Mouse (Mus musculus): Measurements from ENCODE around the gene Ank3.

Ank3 gene

GRCm38 (mm10) chr10:69662338-69662737 lies 263.8 kb downstream of the Ank3 start:
- peak; percentile 57 to 76 for DNase-seq (ENCODE audit: low spot score in 2 of 2)

DNA sequence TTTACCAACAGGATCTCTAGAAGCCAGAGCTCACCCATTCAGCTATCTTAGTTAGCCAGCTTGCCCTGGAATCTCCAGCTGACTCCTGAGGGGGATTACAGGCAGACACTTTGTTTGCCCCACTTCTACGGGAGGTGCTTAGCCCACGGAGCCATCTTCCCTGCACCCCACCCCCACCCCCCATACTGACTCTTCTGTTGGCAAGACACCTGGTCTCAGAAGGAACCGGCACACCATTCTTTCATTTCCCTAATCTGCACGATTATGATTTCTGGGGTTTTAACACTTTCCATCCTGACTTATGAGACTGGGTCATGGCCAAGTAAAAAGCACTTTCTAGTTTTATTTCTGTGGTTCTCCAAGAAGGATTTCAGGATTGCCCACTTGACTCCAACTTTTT lies 268.9 kb downstream of the Ank3 start:
- DNase-seq (ENCODE audit: low spot score in 2 of 2), result no peak

DNA sequence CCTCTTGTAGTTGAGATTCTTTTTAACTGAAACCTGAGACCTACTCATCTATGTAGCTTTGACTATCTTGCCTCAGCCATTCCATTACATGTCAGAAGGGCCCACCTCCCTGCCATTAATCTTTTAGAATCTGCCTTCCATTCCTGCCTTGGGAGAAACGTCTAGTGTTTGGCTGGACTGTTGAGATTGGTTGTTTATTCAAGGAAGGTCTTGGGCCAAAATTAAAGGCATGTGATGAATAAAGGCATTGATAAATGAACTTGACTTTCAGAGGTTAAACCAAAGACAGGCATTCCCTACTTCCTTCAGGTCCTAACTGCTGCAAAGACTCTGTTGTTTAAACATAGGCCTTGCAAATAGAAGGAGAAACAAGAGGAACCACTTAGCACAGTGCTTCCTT lies 271.9 kb downstream of the Ank3 start:
- DNase-seq (ENCODE audit: low spot score in 2 of 2), result no peak

DNA sequence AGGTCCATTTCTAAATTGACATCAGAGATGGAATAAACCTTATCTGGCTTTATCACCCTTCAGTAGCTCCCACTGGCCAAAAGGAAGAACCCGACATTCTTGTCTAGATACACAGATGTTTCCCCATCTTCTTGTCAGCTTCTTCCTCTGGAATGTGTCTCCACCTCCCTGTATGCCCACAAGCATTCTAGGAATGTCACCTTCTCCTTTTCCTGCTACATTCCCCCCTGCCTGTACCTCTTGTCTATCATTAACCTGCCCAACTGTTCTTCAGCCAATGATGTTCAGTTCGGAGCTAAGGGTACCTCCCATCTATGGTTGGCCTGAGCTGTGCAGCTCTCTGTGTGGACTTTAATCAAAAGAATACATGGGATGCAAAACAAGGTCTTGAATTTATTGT lies 272.4 kb downstream of the Ank3 start:
- no peak for DNase-seq (ENCODE audit: low spot score in 2 of 2)

DNA sequence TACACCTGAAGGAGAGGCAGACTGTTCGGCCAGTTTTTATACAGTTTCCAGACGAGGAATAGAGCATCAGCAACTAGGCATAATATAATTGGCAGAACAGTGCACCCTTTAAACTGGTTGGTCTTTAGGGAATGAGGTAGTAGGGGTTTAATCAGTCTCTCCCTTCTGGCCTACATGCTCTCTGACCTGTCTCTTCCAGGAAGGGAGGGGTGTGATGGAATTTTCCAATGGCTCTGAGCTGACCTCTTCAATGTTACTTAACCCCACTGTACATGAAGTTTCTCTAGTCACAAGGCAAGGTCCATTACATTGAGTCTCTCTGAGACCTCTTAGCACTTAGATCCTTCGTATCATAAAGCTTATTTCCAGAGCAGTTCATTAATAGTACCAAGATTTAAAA lies 272.9 kb downstream of the Ank3 start:
- DNase-seq (ENCODE audit: low spot score in 2 of 2), result no peak

DNA sequence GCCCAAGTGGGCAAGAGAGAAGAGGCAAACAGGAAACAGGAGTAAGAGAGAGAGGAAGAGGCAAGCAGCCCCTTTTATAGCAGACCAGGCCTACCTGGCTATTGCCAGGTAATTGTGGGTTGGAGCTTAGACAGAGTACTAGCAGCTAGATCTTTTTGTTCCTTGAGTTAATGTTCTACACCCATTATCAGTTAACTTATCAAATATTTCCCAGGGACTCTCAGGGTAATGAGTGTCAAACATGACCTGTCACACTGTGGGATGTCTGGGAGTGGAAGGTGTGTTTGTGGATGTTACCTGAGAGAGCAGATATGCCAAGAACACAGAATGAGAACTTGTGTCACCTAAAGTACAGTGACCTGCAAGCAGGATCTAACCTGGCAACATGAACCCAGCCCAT lies 274.0 kb downstream of the Ank3 start:
- DNase-seq (ENCODE audit: low spot score in 2 of 2), result no peak

DNA sequence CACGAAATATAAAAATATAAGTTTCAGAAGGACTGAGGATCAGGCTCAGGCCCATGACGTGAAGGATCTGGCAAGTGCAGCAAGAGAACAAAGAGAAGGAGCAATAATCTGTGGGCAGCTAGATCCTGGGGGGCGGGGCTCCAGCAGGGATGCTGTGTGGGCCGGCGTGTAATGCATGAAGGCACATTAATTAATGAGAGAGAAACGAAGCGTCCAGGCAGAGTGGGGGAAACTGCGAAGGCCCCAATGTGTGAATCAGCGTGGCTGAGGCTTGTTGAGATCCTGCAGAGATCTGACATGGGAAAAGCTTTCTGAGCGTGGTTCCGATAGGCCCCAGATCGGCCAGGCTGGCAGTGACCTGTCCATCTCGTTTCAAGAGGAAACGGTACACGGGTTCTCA lies 279.7 kb downstream of the Ank3 start:
- no peak for DNase-seq (ENCODE audit: low spot score in 2 of 2)

DNA sequence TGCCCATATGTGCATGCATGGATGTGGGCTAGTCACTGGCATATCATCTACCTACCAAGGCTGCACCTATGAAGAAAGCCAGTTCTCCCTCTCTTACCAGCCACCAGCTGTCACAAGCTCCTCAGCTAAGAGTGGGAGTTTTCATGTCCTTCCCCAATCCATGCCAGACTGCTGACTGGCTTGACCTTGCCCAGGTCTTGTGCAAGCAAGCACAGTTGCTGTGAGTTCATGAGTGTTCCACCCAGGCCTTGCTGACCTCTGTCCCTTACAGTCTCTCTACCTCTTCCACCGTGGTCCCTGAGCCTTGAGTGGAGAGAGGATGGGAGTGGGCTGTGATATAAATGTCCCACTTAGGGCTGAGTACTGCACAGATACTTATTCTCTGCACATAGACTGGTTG lies 287.8 kb downstream of the Ank3 start:
- DNase-seq (ENCODE audit: low spot score in 2 of 2), result no peak

- no peak for DNase-seq (ENCODE audit: low spot score in 2 of 2)
Observed at GRCm38 (mm10) chr10:69689096-69689495, 290.5 kb downstream of the Ank3 start.

DNA sequence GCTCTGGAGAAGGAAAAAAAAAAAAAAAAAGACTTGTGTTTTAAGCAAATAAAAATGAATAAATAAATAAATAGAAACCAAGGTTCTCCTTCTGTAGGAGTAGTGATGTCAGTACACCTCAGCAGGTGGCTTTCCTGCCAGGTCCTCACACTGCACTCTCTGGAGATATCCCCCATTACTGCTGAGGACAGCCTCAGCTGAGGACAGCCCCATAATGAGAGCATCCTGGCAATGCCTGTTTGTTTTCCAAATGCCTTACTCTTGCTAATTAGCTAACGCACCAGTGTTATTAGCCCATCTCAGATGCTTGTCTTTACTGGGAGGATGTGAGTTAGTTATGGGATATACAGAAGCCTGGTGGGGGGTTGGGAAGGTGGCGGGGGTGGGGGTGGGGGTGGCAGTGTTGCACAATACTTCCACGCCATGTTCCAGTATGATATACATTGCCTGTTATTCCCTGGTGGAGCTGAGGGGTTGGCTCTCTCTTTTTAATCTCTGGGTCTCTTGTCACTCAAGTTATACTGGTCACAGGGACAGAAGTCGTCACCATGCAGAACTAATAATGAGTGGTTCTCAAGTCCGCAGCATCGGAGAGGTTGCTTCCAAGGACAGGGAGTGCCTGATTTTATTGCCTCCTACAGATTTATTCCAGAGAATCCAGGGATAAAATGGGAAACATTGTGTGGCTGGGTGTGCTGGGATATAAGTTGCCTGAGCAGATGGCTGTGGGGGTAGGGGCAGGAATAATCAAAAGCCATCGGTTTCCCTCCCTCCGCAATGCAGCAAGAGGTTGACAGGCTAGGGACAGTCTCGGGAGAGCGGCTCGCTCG lies 291.8 kb downstream of the Ank3 start:
- peak; percentile 44 to 45 for DNase-seq (ENCODE audit: low spot score in 2 of 2)

GRCm38 (mm10) chr10:69690961-69691451 lies 292.4 kb downstream of the Ank3 start:
- no peak for DNase-seq (ENCODE audit: low spot score in 2 of 2)

- no peak for DNase-seq (ENCODE audit: low spot score in 2 of 2)
Observed at GRCm38 (mm10) chr10:69696019-69696418, 297.4 kb downstream of the Ank3 start.

DNA sequence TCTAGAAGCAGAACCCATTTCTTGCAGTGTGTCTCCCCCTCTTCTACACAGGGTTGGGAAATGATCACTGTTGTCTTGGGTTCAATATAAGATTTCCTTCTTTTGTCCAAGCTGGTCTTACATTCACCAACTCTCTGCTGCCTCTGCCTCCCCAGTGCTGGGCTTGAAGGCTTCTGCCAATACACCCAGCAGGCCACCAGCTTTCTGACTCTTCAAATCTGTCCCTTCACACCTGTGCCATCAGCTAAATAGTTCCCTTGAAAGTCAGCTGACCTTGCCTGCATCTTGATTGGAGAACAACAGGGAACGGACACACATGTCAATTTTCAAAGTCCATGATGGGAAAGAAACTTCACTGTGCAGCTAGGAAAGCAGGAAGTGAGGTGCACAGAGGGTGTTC lies 300.1 kb downstream of the Ank3 start:
- DNase-seq (ENCODE audit: low spot score in 2 of 2), result no peak

DNA sequence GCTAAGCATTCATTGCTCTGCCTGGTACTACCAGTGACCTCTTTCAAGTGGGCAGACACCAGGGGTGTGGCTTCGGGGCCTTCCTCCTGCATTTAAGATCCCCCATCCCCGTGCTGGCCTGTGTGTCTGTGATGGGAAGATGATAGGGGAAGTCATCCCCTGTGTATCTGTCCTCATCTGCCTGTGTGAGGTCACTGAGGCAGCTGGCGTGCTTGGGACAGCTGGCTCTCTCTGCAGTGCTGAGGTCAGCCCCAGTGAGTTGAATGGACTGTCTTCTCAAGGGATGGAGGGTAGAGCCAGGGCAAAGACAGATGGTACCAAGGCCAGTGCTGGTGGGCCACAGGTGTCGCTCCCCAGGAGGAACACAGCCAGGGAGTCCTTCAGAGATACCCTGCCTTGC lies 302.7 kb downstream of the Ank3 start:
- no peak for DNase-seq (ENCODE audit: low spot score in 2 of 2)

DNA sequence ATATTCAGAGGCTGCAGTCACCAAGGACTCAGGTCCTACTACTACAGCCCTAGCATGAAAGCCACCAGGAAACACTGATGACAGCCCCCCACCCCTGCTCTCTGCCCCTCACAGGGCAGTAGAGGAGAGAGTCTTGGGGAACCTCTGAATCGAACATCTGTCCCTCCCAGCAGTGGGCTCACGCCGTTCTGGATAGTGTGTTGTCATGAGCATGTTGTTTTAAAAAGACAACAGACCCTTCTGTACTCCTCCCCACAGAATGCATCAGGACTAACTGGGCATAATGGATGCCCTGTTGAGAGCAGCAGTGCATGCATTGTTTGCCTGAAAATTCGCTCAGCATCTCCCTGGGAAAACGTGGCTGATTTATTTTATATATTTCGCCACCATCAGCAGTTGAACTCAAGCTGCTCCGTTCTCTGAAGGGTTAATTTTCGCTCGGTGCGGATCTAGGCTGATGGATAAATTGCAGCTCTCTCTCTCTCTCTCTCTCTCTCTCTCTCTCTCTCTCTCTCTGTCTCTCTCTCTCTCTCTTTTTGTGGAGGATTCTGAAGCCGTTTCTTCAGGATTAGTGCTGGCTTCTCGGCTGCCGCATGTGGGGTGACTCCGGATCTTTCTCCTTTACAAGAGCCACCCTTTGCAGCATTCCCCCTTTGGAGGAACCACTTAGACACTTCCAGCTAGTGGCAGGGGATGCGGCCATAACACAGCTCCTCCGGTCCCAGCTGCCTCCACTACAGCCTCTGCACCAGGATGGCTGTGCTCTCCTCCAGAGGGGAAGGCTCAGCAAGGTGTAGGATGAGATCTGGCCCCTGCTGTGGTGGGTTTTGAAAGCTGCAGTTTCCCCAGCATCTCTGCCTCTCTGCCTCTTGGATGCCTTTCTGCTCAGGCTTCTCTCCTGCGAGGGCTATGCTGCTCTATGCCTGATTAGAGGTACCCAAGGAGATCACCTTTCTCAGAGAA lies 307.5 kb downstream of the Ank3 start:
- no peak for DNase-seq (ENCODE audit: low spot score in 2 of 2)

DNA sequence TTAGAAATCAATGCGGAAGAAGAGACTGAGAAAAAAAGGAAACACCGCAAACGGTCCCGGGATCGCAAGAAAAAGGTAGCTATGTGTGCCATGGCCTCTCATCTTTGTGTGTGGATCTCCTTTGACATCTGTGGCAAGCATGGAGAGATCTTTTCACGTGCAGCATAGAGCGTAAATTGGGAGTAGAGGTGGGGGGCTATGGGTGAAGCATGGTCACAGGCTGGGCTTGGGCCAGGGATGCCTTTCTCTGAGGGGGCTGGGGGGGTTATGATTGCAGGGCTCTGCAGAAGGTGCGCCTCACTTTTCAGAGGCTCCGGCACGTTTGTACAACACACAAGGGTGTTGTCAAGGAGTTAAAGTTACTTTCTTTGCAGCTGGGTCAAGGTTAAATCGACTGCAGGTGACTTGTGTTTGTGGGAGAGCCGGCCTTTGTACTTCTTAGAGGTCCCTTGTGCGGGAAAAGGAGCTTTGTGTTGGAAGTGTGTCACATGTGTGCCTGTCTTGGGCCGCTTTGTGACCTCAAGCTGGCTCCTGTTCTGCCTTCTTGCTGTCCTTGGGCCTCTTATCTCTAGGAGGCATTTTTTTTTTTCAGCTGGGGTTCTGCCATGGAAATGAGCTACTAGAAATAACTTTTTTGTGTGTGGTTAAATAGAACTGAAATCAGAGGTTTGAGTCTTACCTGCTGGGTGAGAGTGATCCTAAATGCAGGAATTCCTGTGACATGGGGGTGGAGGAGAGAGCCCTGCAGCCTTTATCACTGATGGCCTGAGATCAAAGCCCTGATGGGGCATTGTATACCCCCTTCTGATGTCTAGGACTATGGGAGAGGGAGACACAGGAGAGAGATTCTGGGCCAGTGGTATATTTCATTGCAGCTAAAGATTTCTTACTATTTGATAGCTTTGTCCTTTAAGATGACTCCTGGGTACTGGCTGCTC lies 308.5 kb downstream of the Ank3 start:
- DNase-seq (ENCODE audit: low spot score in 2 of 2), result no peak

- DNase-seq (ENCODE audit: low spot score in 2 of 2), result no peak
Observed at GRCm38 (mm10) chr10:69707844-69708550, 309.4 kb downstream of the Ank3 start.

DNA sequence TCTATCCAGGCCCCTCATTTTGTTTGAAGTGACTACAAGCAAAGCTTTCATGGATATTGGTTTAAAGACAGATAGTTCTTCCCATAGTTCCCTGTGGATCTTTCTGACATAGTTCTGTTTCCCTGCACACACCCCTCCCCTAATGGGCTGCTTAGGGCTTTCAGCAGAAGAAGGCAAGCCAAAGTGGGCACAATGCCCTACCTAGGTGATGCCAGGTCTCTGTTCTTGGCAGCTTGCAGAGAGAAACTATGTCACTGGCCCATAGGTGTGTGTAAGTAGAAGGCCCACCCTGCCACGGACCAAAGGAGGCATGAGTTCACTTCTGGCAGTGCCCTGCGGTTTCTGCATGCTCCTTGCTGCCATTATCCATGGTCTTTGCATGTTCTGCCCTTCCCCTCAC lies 311.1 kb downstream of the Ank3 start:
- no peak for DNase-seq (ENCODE audit: low spot score in 2 of 2)

DNA sequence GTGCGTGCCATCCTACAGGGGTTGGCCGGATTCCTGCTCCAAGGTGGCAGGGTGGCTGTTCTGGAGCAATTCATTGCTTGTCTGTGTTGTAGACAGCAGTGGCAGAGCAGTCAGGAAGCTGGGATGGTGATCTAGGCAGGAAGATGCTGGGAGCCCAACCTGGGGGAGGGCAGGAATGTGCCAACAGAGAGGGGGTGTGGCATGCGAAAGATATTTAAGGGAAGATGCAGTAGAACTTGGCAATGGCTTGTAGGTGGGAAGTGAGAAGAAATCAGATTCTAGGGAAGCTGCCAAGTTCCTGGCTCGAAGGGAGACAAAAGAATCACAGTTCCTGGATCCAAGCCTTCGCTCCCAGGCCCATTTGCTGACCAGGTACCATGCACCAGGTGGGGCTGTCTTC lies 312.2 kb downstream of the Ank3 start:
- peak; percentile 64 to 70 for DNase-seq (ENCODE audit: low spot score in 2 of 2)

DNA sequence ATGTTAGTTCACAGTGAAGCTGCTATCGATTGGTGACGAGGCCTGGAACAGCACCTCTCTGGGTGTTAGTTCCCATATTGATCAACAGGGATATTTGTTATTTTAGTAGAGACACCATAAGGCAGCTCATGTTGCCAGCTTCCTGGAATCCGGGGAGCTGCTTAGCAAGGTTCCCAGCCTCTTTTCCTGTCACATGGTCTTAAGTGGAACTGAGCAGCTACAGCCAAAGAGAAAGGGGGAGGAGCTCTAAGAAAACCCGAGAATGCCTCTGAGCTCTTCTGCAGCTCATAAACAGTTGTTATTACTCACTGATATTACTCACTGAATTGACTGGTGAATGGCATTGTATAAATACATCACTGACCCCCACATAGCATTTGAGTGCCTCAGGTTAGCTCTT lies 318.3 kb downstream of the Ank3 start:
- no peak for DNase-seq (ENCODE audit: low spot score in 2 of 2)

- DNase-seq (ENCODE audit: low spot score in 2 of 2), result no peak
Observed at GRCm38 (mm10) chr10:69719421-69719820, 320.8 kb downstream of the Ank3 start.
